Mouse (Mus musculus): Measurements from ENCODE around the gene Gna12.

Gna12 gene

GRCm38 (mm10) chr5:140830314-140831063, at the start of gene Gna12:
TSS of gene Gna12 (minus strand) at chr5:140830431.
- peak; percentile 98 for DNase-seq (ENCODE audit: low spot score)

- no peak for DNase-seq (ENCODE audit: low spot score)
These were observed 48.4 kb upstream of the Gna12 start for GRCm38 (mm10) chr5:140878644-140879043.

DNA sequence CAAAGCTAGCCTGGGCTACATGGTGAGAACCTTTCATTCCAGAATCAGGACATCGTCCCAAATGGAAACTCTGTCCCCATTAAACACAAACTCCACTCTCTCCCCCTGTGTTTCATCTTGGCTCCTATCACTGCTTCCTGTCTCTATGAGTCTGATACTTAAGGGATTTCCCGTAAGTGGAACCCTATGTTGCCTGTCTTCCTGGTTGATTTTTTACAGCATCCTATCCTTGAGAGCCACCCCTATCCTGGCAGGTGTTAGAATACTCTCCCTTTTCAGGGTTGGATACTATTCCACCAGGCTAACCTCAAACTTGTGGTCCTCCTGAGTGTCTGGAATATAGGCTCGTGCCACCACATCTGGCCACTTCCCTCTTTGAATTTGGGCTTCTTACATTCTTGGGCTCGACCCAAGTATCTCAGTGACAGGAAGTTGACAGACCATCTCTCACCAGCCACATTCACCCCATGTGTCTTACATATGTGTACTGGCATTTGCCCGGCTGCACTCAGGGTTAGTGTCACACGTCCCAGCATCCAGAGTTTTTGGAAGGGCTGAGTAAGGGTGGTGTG, 43.6 kb upstream of the Gna12 start:
- DNase-seq (ENCODE audit: low spot score) = no peak

DNA sequence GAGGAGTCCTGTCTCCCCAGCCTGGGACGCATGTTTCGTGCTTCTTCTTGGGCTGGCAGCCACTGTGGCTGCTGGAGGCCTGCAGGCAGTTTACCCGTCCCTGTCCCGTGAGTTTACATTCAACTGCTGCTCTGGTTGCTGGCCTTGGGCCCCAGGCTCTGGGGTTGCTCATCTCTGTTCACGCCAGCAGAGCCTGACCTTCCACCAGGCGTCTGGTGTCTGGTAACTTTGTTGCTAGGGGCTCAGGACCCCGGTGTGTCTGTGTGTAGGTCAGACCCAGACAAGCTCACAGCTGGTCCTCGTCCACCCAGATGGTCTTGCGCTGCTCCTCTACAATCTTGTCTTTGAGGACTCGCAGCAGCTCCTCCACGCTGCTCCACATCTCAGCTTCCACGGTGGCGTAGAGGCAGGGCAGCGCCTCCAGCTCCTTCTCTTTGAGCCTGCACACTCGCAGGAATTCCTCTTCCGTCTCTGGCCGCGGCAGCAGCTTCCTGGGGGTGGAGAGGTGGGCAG, 42.9 kb upstream of the Gna12 start:
- no peak for DNase-seq (ENCODE audit: low spot score)

DNA sequence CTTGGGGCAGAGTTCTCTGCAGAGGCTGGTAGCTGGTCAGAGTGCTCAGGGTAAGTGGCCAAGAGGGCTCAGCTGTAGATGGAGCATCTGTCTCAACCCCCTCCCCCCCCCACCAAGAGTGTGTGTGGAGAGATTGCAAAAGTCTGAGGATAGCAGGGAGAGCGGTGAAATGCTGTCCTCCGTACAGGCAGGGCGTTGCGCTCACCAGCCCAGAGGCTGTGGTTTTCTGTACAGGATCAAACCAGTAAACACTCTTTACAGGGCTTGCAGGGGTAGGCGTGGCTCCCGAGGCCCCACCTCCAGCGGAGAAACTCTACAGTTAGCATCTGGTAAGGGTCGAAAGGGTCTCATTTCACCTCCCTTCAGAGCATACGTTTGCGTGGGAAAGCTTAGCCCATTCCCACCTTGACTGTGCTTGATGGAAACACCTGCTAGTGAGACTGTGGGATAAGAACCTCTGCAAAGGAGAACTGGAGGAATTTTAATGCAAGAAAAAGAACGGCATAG, 42.4 kb upstream of the Gna12 start:
- DNase-seq (ENCODE audit: low spot score) = no peak

GRCm38 (mm10) chr5:140871241-140871640, 41.0 kb upstream of the Gna12 start:
- DNase-seq (ENCODE audit: low spot score) = no peak

GRCm38 (mm10) chr5:140869034-140869433, 38.8 kb upstream of the Gna12 start:
- peak; percentile 86 for DNase-seq (ENCODE audit: low spot score)

GRCm38 (mm10) chr5:140859730-140860129, 29.5 kb upstream of the Gna12 start:
- no peak for DNase-seq (ENCODE audit: low spot score)

DNA sequence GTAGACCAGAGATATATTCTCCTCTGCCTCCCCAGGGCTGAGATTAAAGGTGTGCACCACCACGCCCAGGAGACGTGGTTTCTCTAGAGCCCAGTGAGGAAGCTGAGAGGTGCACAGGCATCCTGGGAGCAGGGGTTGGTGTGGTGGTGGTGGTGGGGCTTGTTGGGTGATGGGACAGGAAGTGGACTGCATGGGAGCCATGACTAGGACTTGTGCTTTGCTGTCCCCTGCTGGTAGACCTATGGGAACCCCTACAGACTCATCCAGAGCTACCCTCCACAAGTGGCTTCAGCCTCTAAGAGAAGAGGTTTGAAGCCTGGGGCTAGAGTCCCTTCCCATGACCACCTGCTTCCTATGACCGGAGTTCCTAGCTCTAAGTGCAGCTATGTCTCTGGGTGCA, 28.1 kb upstream of the Gna12 start:
- no peak for DNase-seq (ENCODE audit: low spot score)

DNA sequence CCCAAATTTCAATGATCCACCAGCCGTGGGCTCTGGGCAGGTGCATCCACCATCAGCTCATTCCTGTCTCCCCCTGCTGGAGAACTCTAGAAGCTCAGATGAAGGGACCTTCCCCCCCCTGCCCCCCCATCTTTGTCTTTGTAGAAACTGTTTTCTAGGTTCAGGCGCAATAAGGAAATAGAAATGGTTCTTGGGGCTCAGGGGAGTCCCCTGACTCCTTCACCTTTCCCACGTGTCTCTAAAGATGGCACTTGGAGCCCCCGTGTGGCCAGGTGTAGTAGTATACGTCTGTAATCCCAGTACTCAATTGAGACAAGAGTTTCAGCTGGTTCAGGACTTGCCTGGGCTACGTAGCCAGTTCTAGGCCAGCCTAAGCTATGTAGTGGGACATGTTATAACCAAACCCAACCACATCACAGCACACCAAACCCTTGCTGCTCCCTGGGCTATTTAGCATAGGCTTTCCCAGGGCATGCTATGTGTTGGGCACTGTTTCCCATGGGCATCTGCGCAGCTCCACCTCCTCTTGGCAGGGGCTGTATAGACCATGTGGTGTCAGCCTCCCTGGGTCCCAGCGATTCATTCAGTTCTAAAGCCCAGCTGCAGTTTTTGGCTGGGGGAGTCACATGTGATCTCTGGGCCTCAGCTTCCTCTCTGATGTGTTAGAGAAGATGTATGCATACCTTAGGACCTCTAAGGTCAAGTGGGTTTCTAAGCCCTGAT, 27.4 kb upstream of the Gna12 start:
- no peak for DNase-seq (ENCODE audit: low spot score)

GRCm38 (mm10) chr5:140855909-140856530, 25.8 kb upstream of the Gna12 start:
- no peak for DNase-seq (ENCODE audit: low spot score)

DNA sequence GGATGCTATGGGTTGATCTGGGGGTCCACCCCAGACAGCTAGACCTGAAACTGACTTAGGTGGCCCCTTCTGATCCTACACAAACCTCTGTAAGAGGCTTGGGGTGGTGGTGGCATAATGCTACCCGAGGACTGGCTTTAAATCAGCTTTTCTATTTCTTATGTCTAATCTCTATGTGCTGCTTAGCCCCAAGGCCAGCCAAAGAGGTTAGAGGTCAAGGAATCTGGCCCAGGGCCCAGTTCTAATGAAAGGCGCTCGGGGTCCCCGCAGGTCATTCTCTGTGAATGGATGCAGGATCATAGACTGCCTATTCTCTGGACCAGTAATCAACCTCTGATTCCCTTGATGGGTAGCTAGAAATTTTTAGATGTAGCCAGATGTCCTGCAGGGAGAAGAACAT, 24.5 kb upstream of the Gna12 start:
- DNase-seq (ENCODE audit: low spot score) = no peak

- no peak for DNase-seq (ENCODE audit: low spot score)
These were observed 23.5 kb upstream of the Gna12 start for GRCm38 (mm10) chr5:140853723-140854122.

GRCm38 (mm10) chr5:140852435-140852996, 22.3 kb upstream of the Gna12 start:
- no peak for DNase-seq (ENCODE audit: low spot score)

DNA sequence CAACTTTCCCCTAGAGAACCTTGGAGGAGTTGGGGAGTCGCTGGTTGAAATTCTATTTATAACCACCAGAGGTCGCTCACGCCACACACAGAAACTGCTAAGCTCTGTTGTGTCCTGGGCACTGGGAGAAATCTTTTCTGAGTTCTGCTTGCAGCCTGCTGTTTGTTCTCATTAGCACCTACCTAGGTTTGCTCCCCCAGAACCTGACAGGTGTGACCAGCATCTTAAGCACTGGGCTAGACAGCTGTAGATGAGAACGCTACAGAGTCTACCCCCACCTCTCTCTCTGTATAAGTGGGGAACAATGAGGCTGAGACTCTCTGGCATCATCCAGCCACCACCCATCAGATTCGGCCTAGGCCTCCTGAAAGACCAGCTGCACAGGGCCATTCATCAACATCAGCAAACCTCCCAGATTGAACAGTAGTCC, 17.1 kb upstream of the Gna12 start:
- DNase-seq (ENCODE audit: low spot score) = peak; percentile 54

DNA sequence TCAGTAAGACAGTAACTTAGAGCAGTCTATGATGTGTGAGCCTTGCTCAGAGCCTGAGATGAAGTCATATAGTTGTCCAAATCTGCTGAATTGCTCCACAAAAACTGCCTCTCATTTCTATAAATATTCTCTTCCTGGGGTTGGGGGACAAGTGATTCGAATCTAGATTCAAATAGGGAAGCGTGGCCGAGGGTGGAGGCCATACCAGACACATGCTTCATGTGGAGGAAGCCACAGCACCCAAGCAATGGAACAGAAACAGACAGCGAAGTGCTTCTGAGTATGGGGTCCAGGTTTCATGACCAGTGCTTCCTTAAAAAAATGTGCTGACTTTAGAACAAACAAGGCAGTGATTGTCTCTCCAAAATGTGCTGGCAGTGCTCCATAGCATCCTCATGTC, 11.7 kb upstream of the Gna12 start:
- DNase-seq (ENCODE audit: low spot score) = no peak

- DNase-seq (ENCODE audit: low spot score) = no peak
These were observed 817 bp upstream of the Gna12 start for GRCm38 (mm10) chr5:140831064-140831431.

- peak; percentile 65 for DNase-seq (ENCODE audit: low spot score)
These were observed 328 bp downstream of the Gna12 start for GRCm38 (mm10) chr5:140829911-140830294.

DNA sequence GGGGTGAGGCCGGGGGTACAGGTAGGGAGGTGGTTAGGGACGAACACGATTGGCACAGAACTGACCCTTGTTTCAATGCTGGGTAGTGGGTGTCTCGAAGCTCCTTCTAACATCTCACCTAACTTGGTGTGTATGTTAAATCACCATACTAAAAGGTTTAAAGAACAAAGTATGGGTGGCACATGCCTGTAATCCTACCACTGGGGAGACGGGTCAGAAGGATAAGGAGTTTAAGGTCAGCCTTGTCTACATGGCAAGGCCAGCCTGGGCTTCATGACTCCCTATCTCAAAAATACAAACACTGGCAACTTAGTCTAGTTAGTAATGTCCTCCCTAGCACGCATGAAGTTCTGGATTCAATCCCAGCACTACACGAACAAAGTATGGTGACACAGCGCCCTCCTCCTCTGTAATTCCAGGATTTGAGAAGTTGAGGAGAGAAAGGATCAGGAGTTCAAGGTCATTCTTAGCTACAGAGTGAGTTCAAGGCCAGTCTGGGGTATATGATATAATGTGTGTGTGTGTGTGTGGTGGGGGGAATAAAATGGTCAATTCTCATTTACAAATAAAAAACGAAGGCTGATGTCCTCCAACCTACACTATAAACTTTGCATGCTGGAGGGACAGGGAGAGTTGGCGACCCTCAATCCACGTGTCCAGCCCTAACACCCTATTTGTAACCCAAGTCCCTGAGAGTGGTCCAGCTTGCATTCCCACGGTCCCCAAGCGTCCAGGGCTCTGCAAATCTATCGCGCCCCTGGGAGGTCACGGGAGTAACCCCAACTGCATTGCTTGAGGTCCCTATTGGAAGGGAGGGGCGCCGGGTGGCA, 935 bp downstream of the Gna12 start:
- DNase-seq (ENCODE audit: low spot score) = peak; percentile 60

DNA sequence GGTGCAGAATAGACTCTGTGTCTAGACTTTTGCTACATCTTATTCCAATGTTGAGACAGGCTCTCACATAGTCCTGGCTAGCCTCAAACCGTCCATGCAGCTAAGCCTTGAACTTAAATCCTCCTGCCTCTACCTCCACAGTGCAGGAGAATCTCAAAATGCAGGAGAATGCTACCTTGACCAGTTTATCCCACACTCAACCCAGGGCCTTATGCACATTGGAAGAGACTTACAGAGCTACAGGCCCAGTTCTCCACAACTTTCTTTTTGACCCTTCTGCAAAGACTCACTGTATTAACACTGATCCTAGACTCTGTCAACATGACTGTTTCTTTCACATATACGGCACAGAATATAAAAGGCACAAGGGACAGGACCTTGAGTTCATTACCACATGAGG, 1.9 kb downstream of the Gna12 start:
- no peak for DNase-seq (ENCODE audit: low spot score)

DNA sequence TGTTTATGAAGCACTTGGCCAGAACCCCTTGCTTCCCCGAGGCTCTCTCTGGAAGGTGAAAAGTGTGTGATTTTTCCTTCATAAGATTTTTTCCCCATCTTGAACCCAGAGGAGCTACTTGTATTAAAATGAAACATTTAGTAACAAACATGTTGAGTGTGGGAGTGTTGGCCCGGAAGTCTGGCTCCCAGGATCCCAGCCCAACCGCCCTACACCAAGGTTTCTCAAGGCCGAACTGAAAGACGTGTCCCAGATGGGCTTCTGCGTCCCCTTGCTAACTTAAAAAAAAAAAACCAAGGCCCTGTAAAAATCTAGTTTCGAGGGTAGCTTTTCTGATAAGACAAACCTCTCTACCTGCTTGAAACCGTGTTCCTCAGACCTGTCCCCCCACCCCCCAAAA, 2.3 kb downstream of the Gna12 start:
- no peak for DNase-seq (ENCODE audit: low spot score)
